Mouse (Mus musculus) Muller cell, postnatal 12 days (primary cell): Measurements from ENCODE around the gene Vmn1r193.
"Not testable (repeated sequence)": the region's sequence is repeated elsewhere in the genome, so short reads cannot be mapped to it uniquely, and the experiment has no call there.

Experiments
- DNase-seq: peaks from one replicate; pipeline ENCODE4 v3.0.0-alpha.2; 2015; ENCODE audit errors: inconsistent ontology term

Gene Vmn1r193

DNA sequence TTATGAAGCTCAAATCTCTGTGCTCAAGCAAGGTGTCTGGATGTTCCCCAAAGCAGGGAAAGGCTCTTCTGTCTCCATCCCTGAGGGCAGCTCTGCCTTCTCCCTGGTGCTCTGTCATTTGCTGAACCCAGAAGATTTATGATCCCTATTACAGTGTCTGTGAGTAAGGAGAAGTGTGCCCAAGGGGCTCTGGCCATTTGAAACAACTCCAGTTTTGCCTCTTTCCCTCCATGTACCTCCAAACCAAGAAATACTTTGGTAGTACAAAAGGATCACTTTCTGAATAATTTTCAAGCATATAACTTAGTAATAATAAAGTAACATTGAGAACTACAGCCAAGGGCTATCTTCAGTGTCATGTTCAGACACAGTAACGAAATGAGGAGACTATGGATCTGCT, at the start of gene Vmn1r193:
Gene Vmn1r193, minus strand, starts transcription at position 101 of the 400 bp plus-strand sequence.
- DNase-seq, result not testable (repeated sequence)

- DNase-seq, result no peak
Observed at GRCm38 (mm10) chr13:22271721-22272120, 48.8 kb upstream of the Vmn1r193 start.

DNA sequence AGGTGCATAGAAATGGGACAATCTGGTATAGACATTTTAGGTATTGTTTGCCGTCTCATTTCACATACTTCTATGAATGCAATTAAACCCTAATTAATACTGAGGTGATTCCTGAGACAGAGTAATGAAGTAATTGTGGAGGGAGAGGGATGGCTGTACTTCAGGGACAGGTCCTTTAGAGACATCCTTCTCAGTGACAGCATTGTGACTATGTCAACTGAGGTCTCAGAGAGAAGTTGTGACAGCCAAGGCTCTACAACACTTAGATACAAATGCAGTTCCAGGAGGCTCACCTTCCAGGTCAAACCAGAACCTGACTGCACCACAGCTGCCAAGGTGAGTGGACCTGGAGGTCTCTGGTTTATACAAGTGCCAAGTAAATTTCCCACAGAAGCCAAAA, 47.3 kb upstream of the Vmn1r193 start, which contains the start of gene Vmn1r195:
Gene Vmn1r195, plus strand, starts transcription at position 301 of the 400 bp plus-strand sequence.
- DNase-seq, result not testable (repeated sequence)

DNA sequence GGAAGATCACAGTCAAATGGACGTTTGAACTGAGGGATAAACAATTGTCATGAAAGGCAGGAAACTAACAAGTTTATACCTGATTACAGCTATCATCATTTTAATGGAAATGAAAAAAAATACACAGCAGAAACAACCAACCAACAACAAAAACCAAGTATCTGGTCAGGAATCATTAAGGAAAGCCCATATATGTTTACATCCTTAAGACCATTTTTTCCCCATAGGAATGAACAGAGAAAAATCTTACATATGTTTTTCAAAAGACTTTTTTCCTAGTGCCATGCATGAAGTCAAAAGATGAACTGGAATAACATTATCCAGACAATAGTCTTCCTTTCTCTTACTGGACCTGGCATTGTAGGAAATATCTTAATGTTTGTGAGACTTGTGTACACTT, 21.0 kb upstream of the Vmn1r193 start, which contains the start of gene Vmn1r194:
Gene Vmn1r194, plus strand, starts transcription at position 301 of the 400 bp plus-strand sequence.
- DNase-seq, result no peak

DNA sequence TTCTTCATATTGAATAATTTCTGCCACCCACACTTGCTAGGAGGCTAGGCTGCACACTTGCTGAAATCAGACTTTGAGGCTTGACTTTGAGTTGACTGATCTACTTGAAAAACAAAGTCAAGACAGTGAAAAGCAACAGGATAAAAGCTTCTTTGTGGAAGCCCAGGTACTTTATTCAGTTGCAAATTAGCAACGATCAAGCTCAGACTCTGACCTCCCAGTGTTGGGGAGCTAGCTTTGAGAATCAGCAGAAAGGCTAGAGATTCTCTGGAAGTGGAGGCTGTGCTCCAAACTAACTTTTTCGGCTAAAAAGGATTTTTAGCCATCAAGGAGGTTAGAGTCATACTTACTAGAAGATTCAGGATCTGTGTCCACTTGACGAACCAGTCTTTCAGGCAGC, 30.2 kb downstream of the Vmn1r193 start:
- not testable (repeated sequence) for DNase-seq

GRCm38 (mm10) chr13:22191041-22191440, 31.9 kb downstream of the Vmn1r193 start, which contains the start of gene Vmn1r192:
TSS of gene Vmn1r192 (minus strand) at chr13:22191141.
- no peak for DNase-seq

DNA sequence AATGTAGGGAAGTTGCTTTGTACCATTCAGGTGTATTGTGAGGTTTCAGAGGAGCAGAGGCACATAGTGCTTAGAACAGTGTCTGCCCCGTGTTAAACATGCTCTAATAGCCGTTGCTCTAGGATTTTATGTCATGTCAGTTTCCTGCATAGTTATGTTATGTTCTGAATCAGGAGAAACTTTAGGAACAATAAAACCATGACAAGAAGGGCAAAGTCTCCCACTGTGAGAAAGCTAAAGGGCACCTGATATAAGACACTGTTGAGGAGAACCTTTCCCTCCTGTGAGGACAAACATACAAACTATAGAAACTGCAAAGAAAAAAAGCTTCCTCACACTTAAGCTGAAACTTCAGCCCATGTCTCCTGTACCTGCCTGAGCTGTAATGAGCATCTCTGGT, 32.6 kb downstream of the Vmn1r193 start:
- DNase-seq, result no peak

DNA sequence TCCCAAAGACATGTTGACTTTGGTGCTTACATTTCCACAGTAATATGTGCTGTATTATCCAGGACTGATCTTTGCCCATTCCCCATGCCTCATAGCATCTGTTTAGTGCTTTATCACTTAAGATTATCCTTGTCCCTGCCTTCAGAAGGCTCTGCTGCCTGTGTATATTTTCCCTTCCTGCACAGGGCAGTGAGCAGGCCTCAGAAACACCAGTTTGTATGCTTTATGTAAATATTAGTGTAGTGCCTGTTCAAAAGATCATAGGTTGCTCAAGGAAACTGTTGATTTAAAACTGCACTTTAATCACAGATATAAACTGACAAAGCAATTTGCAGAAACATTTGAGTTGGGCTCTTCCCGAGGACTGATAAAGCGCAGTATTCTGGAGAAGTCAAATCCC, 33.6 kb downstream of the Vmn1r193 start:
- no peak for DNase-seq

DNA sequence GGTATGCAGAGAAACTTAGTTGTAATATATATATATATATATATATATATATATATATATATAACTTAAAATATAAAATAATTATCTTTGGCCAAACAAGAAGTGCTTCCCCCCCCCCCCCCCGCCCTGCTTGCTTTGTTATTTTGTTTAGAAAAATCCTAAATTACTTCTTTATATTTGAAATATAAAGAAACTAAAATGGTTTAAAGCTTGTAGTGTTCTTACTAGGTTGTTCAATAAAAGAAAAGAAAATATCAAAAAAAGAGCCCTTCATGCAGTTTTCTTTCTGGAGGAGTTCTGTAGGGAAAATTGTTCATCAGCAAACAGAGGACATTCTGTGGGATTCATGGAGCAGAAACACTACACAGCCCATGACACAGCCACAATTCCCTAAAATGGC, 39.1 kb downstream of the Vmn1r193 start, which contains the start of gene Vmn1r191:
Gene Vmn1r191, minus strand, starts transcription at position 101 of the 400 bp plus-strand sequence.
- no peak for DNase-seq

GRCm38 (mm10) chr13:22168416-22168815, 54.5 kb downstream of the Vmn1r193 start:
- no peak for DNase-seq
